Mouse (Mus musculus) liver, embryonic 14.5 days (tissue): ENCODE data around the gene Slc22a13.

ENCODE experiments used
- CTCF ChIP-seq: IDR thresholded peaks from 2 replicates; pipeline ENCODE4 v1.5.1; 2016; ENCODE audit warnings: antibody characterized with exemption, low read depth, control low read depth
- EP300 ChIP-seq: IDR thresholded peaks from 2 replicates; pipeline ENCODE4 v1.6.1; 2016; ENCODE audit warnings: antibody characterized with exemption, low read depth

DNA sequence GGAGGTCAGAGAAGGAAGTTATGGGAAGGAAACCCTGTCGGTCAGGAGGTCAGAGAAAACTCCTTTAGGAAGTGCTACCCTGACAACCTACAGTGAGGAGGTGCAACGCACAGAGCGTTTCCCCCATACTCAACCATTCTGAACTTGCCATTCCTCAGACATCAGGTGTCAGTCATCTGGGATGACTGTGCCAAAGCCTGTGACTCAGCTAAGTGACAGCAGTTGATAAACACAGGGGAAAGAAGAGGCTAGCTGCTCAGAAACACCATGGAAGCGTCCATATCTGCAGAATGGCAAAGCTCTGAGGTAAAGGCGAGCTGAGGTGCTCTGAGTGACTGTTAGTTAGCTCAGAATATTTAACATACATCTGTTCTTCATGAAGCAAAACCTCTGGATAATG, 49.2 kb upstream of the Slc22a13 start:
- TF ChIP-seq CTCF (no peak), EP300 (no peak)
